26 mouse cellular contexts compared by ENCODE assay signal in genomic region chr14:121305316-121306064, GRCm38 (mm10).
A peak's percentile ranks its signal among the peaks of the same experiment; 100 is the strongest.
DNase-seq lines count a peak whose midpoint lies in the region; ATAC-seq and TF ChIP-seq lines count a peak whose summit lies in the region.
"Had no signal": no experiment of that assay in that cellular context is flagged by ENCODE, and none has a peak within 500 bp of the region (broad histone marks: within the 10 kb centered on the region; RNA-seq: fewer than 3 reads in every experiment).

No protein-coding gene starts in this region.

- TF ChIP-seq POLR2A in CH12.LX (IDR thresholded peaks at IDR 0.05; ENCODE audit: low read depth, low read length), result no peak

- no peaks in the 10 kb centered on the region for H3K27me3 ChIP-seq in embryonic facial prominence, embryonic 14.5 days (replicated peaks; ENCODE audit: control insufficient read depth, insufficient read depth, low read length)
- H3K27me3 ChIP-seq in embryonic facial prominence, embryonic 10.5 days (replicated peaks; ENCODE audit: low read depth, poor library complexity, severe bottlenecking), result no peaks in the 10 kb centered on the region
- no peaks in the 10 kb centered on the region for H3K27me3 ChIP-seq in CH12.LX (replicated peaks)
- H3K27me3 ChIP-seq: embryonic facial prominence, embryonic 12.5 days; embryonic facial prominence, embryonic 15.5 days; forebrain, embryonic 12.5 days; Patski had no signal

- peaks cover 26% of the 10 kb centered on the region for H3K36me3 ChIP-seq in embryonic facial prominence, embryonic 14.5 days (ENCODE audit: control insufficient read depth, insufficient read depth, low read length)
- H3K36me3 ChIP-seq in embryonic facial prominence, embryonic 10.5 days (replicated peaks), result peaks cover 30% of the 10 kb centered on the region
- peaks cover 28 to 78% of the 10 kb centered on the region in 2 experiments for H3K36me3 ChIP-seq in CH12.LX (replicated peaks in 1 of 2; ENCODE audit: control insufficient read depth in 1 of 2, insufficient read depth in 1 of 2, low read length in 1 of 2)
- H3K36me3 ChIP-seq in ES-E14 (ENCODE audit: control insufficient read depth, insufficient read depth, low read length, poor library complexity, severe bottlenecking), result peaks cover 12% of the 10 kb centered on the region; the same call in 1 of the 2 replicates

- in situ Hi-C loops in CH12.LX (cut with MboI; ENCODE audit: low pct_ligation_motif_present, low pct_unique_long_range_greater_than_20kb, low sequenced_read_pairs), result no loop called here
- in situ Hi-C loops in ES-E14 (cut with MboI; ENCODE audit: low sequenced_read_pairs in 2 of 2, unreplicated experiment in 2 of 2), result no loop called here

- no peak for TF ChIP-seq EP300 in CH12.LX (IDR thresholded peaks at IDR 0.05; ENCODE audit: low read length)

- H3K4me3 ChIP-seq in embryonic facial prominence, embryonic 14.5 days (ENCODE audit: low read depth, low read length), result no peak overlapping the region
- no peak overlapping the region for H3K4me3 ChIP-seq in embryonic facial prominence, embryonic 10.5 days
- H3K4me3 ChIP-seq in CH12.LX (replicated peaks in 1 of 3; ENCODE audit: low read depth in 2 of 3, low read length in 2 of 3, poor library complexity in 1 of 3) (no peak overlapping the region), ES-E14 (ENCODE audit: insufficient read depth in 1 of 2, low read depth in 1 of 2, low read length in 2 of 2, poor library complexity in 1 of 2, severe bottlenecking in 1 of 2) (no peak overlapping the region)
- H3K4me3 ChIP-seq: embryonic facial prominence, embryonic 12.5 days; embryonic facial prominence, embryonic 15.5 days; erythroblast, embryonic 14.5 days; forebrain, embryonic 10.5 days; forebrain, embryonic 12.5 days had no signal

- WGBS in embryonic facial prominence, embryonic 14.5 days, result 61% methylated on average over 8 of the region's 8 CpGs
- WGBS in embryonic facial prominence, embryonic 10.5 days, result 80% methylated on average over 8 of the region's 8 CpGs

- dilution Hi-C loops in CH12.LX (cut with MboI; ENCODE audit: extremely low pct_ligation_motif_present, extremely low pct_unique_long_range_greater_than_20kb, low sequenced_read_pairs), result no loop called here

- no peak overlapping the region for H3K27ac ChIP-seq in embryonic facial prominence, embryonic 14.5 days (replicated peaks; ENCODE audit: low read depth, low read length)
- H3K27ac ChIP-seq in embryonic facial prominence, embryonic 10.5 days (replicated peaks), result no peak overlapping the region
- H3K27ac ChIP-seq in CH12.LX (ENCODE audit: insufficient read depth, low read depth) (no peak overlapping the region), ES-E14 (ENCODE audit: insufficient read depth, low read depth, low read length, poor library complexity, severe bottlenecking) (peak overlapping the region; percentile 40; the same call in 1 of the 2 replicates)
- H3K27ac ChIP-seq: embryonic facial prominence, embryonic 12.5 days; embryonic facial prominence, embryonic 15.5 days; forebrain, embryonic 10.5 days; forebrain, embryonic 12.5 days had no signal

- TF ChIP-seq RAD21 in CH12.LX (IDR thresholded peaks at IDR 0.05; ENCODE audit: low read depth, low read length), result no peak

- TF ChIP-seq CTCF in CH12.LX (conservative IDR thresholded peaks at IDR 0.05 in 1 of 2, IDR thresholded peaks at IDR 0.05 in 1 of 2; ENCODE audit: low read depth in 2 of 2, low read length in 2 of 2), result no peak

- ATAC-seq in embryonic facial prominence, embryonic 14.5 days (ENCODE audit: low read depth), result no peak
- ATAC-seq: activated CD4-positive, CD25-positive, alpha-beta regulatory T cell, adult 4 months; CD4-positive, CD25-positive, alpha-beta regulatory T cell, adult 4 months; forebrain, embryonic 14.5 days; Patski had no signal

- H3K9me3 ChIP-seq in embryonic facial prominence, embryonic 14.5 days (ENCODE audit: control insufficient read depth, low read length), result no peaks in the 10 kb centered on the region
- H3K9me3 ChIP-seq in embryonic facial prominence, embryonic 10.5 days, result no peaks in the 10 kb centered on the region
- H3K9me3 ChIP-seq in CH12.LX (replicated peaks; ENCODE audit: low read length) (no peaks in the 10 kb centered on the region), ES-E14 (ENCODE audit: control insufficient read depth, insufficient read depth, low read depth, low read length) (no peaks in the 10 kb centered on the region)
- H3K9me3 ChIP-seq: embryonic facial prominence, embryonic 12.5 days; embryonic facial prominence, embryonic 15.5 days; forebrain, embryonic 10.5 days; forebrain, embryonic 12.5 days had no signal

- no peak overlapping the region for H3K9ac ChIP-seq in embryonic facial prominence, embryonic 14.5 days (ENCODE audit: low read depth, low read length)
- H3K9ac ChIP-seq in CH12.LX (ENCODE audit: insufficient read depth, low read depth) (no peak overlapping the region), ES-E14 (ENCODE audit: insufficient read depth, low read depth, low read length, poor library complexity, severe bottlenecking) (no peak overlapping the region)
- H3K9ac ChIP-seq: embryonic facial prominence, embryonic 12.5 days; embryonic facial prominence, embryonic 15.5 days; forebrain, embryonic 12.5 days had no signal

- peak; percentile 41 for DNase-seq in embryonic facial prominence, embryonic 14.5 days (ENCODE audit: low spot score)
- no peak for DNase-seq in embryonic facial prominence, embryonic 10.5 days (ENCODE audit: low spot score)
- DNase-seq in CH12.LX (ENCODE audit: extremely low read depth), result peak; percentile 57
- no peak for DNase-seq in ES-E14 (ENCODE audit: low read depth, low spot score)
- peak; percentile 85 for DNase-seq in R1 (ENCODE audit: low read depth, low spot score)
- no peak for DNase-seq in thymus, postnatal 4 days
- no peak for DNase-seq in layer of hippocampus, postnatal 25 days (ENCODE audit: extremely low spot score in 1 of 2, low spot score in 1 of 2)
- DNase-seq in thymus, adult 18-20 months, result no peak
- DNase-seq: adrenal gland, adult 8-10 months; adrenal gland, postnatal 14 days; adrenal gland, postnatal 36 days; B cell, adult 2 months; cerebellum, adult 11-12 months; cerebellum, adult 2 months; cerebellum, adult 9-10 months; cerebellum, postnatal 14 days; cerebellum, postnatal 36 days had no signal

- H3K4me2 ChIP-seq in embryonic facial prominence, embryonic 14.5 days (ENCODE audit: low read depth, low read length), result no peak overlapping the region
- no peak overlapping the region for H3K4me2 ChIP-seq in CH12.LX (ENCODE audit: insufficient read depth, low read depth, poor library complexity, severe bottlenecking)
- H3K4me2 ChIP-seq: embryonic facial prominence, embryonic 12.5 days; embryonic facial prominence, embryonic 15.5 days; forebrain, embryonic 12.5 days had no signal

- H3K4me1 ChIP-seq in embryonic facial prominence, embryonic 14.5 days (ENCODE audit: control insufficient read depth, insufficient read depth, low read length), result peaks cover 19% of the 10 kb centered on the region; the same call in 1 of the 2 replicates
- H3K4me1 ChIP-seq in embryonic facial prominence, embryonic 10.5 days, result peaks cover 22% of the 10 kb centered on the region
- H3K4me1 ChIP-seq in CH12.LX (ENCODE audit: control insufficient read depth in 1 of 2, insufficient read depth in 2 of 2) (peaks cover 29 to 67% of the 10 kb centered on the region in 2 experiments), ES-E14 (ENCODE audit: control insufficient read depth in 2 of 2, insufficient read depth in 2 of 2, low read length in 2 of 2, poor library complexity in 1 of 2) (peaks cover 17 to 34% of the 10 kb centered on the region in 2 experiments)

- peaks cover 42% of the 10 kb centered on the region for H3K79me2 ChIP-seq in CH12.LX (replicated peaks; ENCODE audit: control insufficient read depth, extremely low read depth, insufficient read depth, poor library complexity, severe bottlenecking)

TF ChIP-seq in CH12.LX, 34 proteins besides CTCF, POLR2A, EP300 and RAD21 (continues in another document):
- TF ChIP-seq GABPA (IDR thresholded peaks at IDR 0.05; ENCODE audit: insufficient replicate concordance, low read depth, low read length) (no peak), USF2 (conservative IDR thresholded peaks at IDR 0.05; ENCODE audit: low read depth, low read length) (no peak), ZNF384 (IDR thresholded peaks at IDR 0.05; ENCODE audit: low read depth, low read length) (peak; percentile 83), NRF1 (IDR thresholded peaks at IDR 0.05; ENCODE audit: low read depth, low read length) (no peak), PAX5 (IDR thresholded peaks at IDR 0.05; ENCODE audit: low read length) (no peak), MXI1 (IDR thresholded peaks at IDR 0.05; ENCODE audit: low read depth, low read length) (no peak), TCF12 (IDR thresholded peaks at IDR 0.05; ENCODE audit: low read depth, low read length) (no peak), RCOR1 (conservative IDR thresholded peaks at IDR 0.05; ENCODE audit: low read depth, low read length) (no peak), ETS1 (conservative IDR thresholded peaks at IDR 0.05; ENCODE audit: low read depth, low read length) (peak; percentile 60), CHD2 (IDR thresholded peaks at IDR 0.05; ENCODE audit: low read length) (no peak), MAFK (IDR thresholded peaks at IDR 0.05; ENCODE audit: insufficient replicate concordance, low read length) (no peak), NELFE (IDR thresholded peaks at IDR 0.05; ENCODE audit: low read depth, low read length) (no peak), CHD1 (IDR thresholded peaks at IDR 0.05; ENCODE audit: low read depth, low read length) (no peak)

TF ChIP-seq in ES-E14, 5 proteins besides CTCF, POLR2A, EP300 and RAD21:
- TF ChIP-seq ZC3H11A (IDR thresholded peaks at IDR 0.05; ENCODE audit: borderline replicate concordance, low read depth, low read length), result no peak
- TF ChIP-seq CHD2 (IDR thresholded peaks at IDR 0.05; ENCODE audit: low read depth, low read length), result no peak
- no peak for TF ChIP-seq MAFK (IDR thresholded peaks at IDR 0.05; ENCODE audit: insufficient read depth, low read depth, low read length)
- TF ChIP-seq HCFC1 (IDR thresholded peaks at IDR 0.05; ENCODE audit: borderline replicate concordance, insufficient read depth, low read length), result no peak
- TF ChIP-seq ZNF384 (IDR thresholded peaks at IDR 0.05; ENCODE audit: low read depth, low read length), result no peak

Comparison
In these comparisons a context has a peak if more than half of its experiments do, and no peak if none do; other contexts are left out.
1. DNase-seq: peak in embryonic facial prominence, embryonic 14.5 days (single experiment), CH12.LX (single experiment) and R1 (single experiment); none in embryonic facial prominence, embryonic 10.5 days (single experiment), ES-E14 (single experiment), thymus, postnatal 4 days (single experiment), layer of hippocampus, postnatal 25 days (0 of 2) and thymus, adult 18-20 months (0 of 2).